Mouse (Mus musculus): ENCODE data around the gene Clec1b. TPM values are rescaled to one million over a fixed set of nuclear protein-coding genes. Genes with fewer than 3 reads are reported as not detected.
A peak's percentile ranks its signal among the peaks of the same experiment; 100 is the strongest.

Clec1b gene
- total RNA-seq (2021) = under 1 TPM in 1 of 2 experiments, not detected in 1; 0.68 TPM

- no peak for DNase-seq
Measured at GRCm38 (mm10) chr6:129396997-129397396, at the start of gene Clec1b. Gene Clec1b, plus strand, starts transcription at chr6:129397297.

GRCm38 (mm10) chr6:129349524-129350352, 47.4 kb upstream of the Clec1b start:
- intact Hi-C loops (cut with DNase I) = no loop called here
- no peak for DNase-seq

More at GRCm38 (mm10) chr6:129396997-129397396, at the start of gene Clec1b:
- intact Hi-C loops (cut with DNase I) = no loop called here

GRCm38 (mm10) chr6:129351091-129351490, 46.0 kb upstream of the Clec1b start:
- no peak for DNase-seq
- intact Hi-C loops (cut with DNase I) = no loop called here

GRCm38 (mm10) chr6:129355774-129356173, 41.3 kb upstream of the Clec1b start:
- DNase-seq = no peak
- intact Hi-C loops (cut with DNase I) = no loop called here

GRCm38 (mm10) chr6:129356430-129356829, 40.7 kb upstream of the Clec1b start:
- intact Hi-C loops (cut with DNase I) = no loop called here
- no peak for DNase-seq

- intact Hi-C loops (cut with DNase I) = no loop called here
- DNase-seq = no peak
Measured at GRCm38 (mm10) chr6:129359515-129359914, 37.6 kb upstream of the Clec1b start.

GRCm38 (mm10) chr6:129363942-129364341, 33.2 kb upstream of the Clec1b start:
- intact Hi-C loops (cut with DNase I) = loop anchor here (2.0 to 10.0 kb wide), 2 partner anchors 101 to 519 kb away; no protein-coding TSS in a partner anchor
- DNase-seq = no peak

GRCm38 (mm10) chr6:129365959-129366359, 31.1 kb upstream of the Clec1b start:
- intact Hi-C loops (cut with DNase I) = loop anchor here (2.0 to 10.0 kb wide), 2 partner anchors 103 to 521 kb away; no protein-coding TSS in a partner anchor
- peak; percentile 15 for DNase-seq

GRCm38 (mm10) chr6:129369374-129370132, 27.5 kb upstream of the Clec1b start:
- intact Hi-C loops (cut with DNase I) = loop anchor here (10.0 kb wide), 1 partner anchor 525 kb away; no protein-coding TSS in a partner anchor
- DNase-seq = no peak

GRCm38 (mm10) chr6:129374937-129375471, 22.1 kb upstream of the Clec1b start:
- no peak for DNase-seq
- intact Hi-C loops (cut with DNase I) = no loop called here

- DNase-seq = no peak
Measured at GRCm38 (mm10) chr6:129380454-129380853, 16.6 kb upstream of the Clec1b start.

GRCm38 (mm10) chr6:129381736-129382135, 15.4 kb upstream of the Clec1b start:
- DNase-seq = no peak
- intact Hi-C loops (cut with DNase I) = no loop called here

More at GRCm38 (mm10) chr6:129380454-129380853, 16.6 kb upstream of the Clec1b start:
- intact Hi-C loops (cut with DNase I) = no loop called here

- intact Hi-C loops (cut with DNase I) = no loop called here
- DNase-seq = peak; percentile 1
Measured at GRCm38 (mm10) chr6:129383466-129383865, 13.6 kb upstream of the Clec1b start.

- intact Hi-C loops (cut with DNase I) = no loop called here
- DNase-seq = no peak
Measured at GRCm38 (mm10) chr6:129385000-129385399, 12.1 kb upstream of the Clec1b start.

GRCm38 (mm10) chr6:129385774-129386173, 11.3 kb upstream of the Clec1b start, which contains the start of gene Clec12b:
Gene Clec12b, minus strand, starts transcription at chr6:129385874.
- intact Hi-C loops (cut with DNase I) = no loop called here
- no peak for DNase-seq

- no peak for DNase-seq
Measured at GRCm38 (mm10) chr6:129393087-129393720, 3.9 kb upstream of the Clec1b start.

GRCm38 (mm10) chr6:129393732-129394131, 3.4 kb upstream of the Clec1b start:
- intact Hi-C loops (cut with DNase I) = loop anchor here (1.0 to 5.0 kb wide), 2 partner anchors 124 to 166 kb away; no protein-coding TSS in a partner anchor
- no peak for DNase-seq

More at GRCm38 (mm10) chr6:129393087-129393720, 3.9 kb upstream of the Clec1b start:
- intact Hi-C loops (cut with DNase I) = loop anchor here (5.0 kb wide), 1 partner anchor 124 kb away; no protein-coding TSS in a partner anchor

- no peak for DNase-seq
- intact Hi-C loops (cut with DNase I) = no loop called here
Measured at GRCm38 (mm10) chr6:129399945-129400344, 2.8 kb downstream of the Clec1b start.

- intact Hi-C loops (cut with DNase I) = no loop called here
- no peak for DNase-seq
Measured at GRCm38 (mm10) chr6:129402404-129402803, 5.3 kb downstream of the Clec1b start.

GRCm38 (mm10) chr6:129403391-129403790, 6.3 kb downstream of the Clec1b start:
- intact Hi-C loops (cut with DNase I) = no loop called here
- no peak for DNase-seq

Measured in left cerebral cortex, postnatal 4 days (tissue).